Mouse (Mus musculus): ENCODE measurements around the gene Mapk1ip1l. TPM values are rescaled to one million over a fixed set of nuclear protein-coding genes. Genes with fewer than 3 reads are reported as not detected.

Gene Mapk1ip1l
- polyA plus RNA-seq, 1 experiment = 23.4 TPM

DNA sequence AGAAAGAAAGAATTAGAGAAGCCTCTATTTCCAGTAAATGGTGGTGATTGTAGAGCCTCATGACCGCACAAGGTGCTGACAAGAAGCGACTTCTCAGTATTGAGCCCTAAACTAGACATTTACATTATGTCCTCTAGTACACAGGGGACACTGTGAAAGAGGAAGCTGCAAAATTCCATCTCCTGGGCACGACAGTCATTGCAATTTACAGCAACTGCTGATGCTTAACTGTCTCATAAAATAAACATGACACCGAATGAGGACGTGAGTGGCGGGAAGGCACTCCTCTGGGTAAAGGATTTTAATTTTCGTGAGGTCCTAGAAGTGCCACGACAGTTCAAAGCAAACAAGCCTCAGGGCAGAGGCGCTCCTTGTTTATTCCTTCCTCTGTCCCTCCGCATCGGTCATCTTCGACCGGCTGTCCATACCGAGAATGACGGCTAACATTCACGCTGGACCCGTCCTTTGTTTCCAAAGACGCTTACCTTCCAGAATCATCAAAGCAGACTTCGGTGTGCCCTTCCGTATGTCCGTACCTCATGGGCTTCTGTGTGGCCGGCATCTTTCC, 21.9 kb upstream of the Mapk1ip1l start:
- Histone ChIP-seq H3K27ac (ENCODE audit: insufficient read depth, low read length) (peak overlapping the region; percentile 33), H3K4me1 (ENCODE audit: control insufficient read depth, insufficient read depth, low read length) (no peaks in the 10 kb centered on the region; the same call in none of the 2 replicates), H3K27me3 (ENCODE audit: control insufficient read depth, insufficient read depth, low read length) (no peaks in the 10 kb centered on the region), H3K4me3 (replicated peaks; ENCODE audit: insufficient read depth, low read depth, low read length) (peak overlapping the region; percentile 83)
- no peak for DNase-seq
- 2% methylated on average over 22 of the region's 22 CpGs for WGBS
- TF ChIP-seq CTCF (IDR thresholded peaks at IDR 0.05; ENCODE audit: borderline replicate concordance, insufficient read depth, low read depth, low read length) (no peak), POLR2A (IDR thresholded peaks at IDR 0.05; ENCODE audit: borderline replicate concordance, insufficient read depth, low read length) (no peak)

DNA sequence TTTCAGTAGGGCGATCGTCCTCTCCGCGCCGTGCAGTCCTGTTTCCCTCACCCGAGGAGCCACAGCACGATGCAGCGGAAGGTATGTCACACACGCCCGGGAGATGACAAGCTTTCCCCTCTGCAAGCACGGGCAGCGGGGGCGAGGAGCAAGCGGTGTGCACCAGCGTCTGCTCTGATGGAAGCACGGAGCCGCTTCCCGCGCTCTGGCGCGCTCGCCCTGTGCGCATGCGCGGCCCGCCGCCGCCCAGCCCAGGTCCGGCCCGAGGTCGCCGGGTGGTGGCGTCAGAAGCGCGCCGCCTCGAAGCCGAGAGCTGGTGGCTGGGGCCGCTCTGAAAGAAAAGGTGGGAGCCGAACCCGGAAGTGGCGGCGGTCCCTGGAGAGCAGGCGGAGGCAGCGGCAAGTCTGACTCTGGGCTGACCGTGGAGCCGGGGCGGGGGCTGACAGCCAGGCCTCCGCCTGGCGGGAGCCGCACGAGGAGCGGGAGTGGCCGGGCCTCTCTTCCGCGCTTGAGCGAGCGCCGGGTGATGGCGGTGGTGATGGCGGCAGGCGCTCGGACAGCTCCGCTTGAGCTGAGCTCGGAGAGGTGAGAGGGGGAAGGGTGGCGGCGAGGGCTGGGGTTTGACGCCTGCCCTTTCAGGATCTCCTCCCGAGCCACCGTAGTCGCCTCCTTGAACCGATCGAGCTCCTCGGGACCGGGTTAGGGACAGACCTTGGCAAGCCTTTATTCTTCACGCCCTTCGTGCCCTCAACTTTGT, 21.3 kb upstream of the Mapk1ip1l start, which contains the start of the genes Wdhd1 and Socs4:
TSS of gene Wdhd1 (minus strand) at position 221 of the 757 bp plus-strand sequence.
TSS of gene Socs4 (plus strand) at position 295 of the 757 bp plus-strand sequence.
- H3K27ac ChIP-seq (ENCODE audit: insufficient read depth, low read length) = peak within 1 kb of the TSS; percentile 77
- TF ChIP-seq POLR2A (IDR thresholded peaks at IDR 0.05; ENCODE audit: borderline replicate concordance, insufficient read depth, low read length) = peak; percentile 87
- no peak for TF ChIP-seq CTCF (IDR thresholded peaks at IDR 0.05; ENCODE audit: borderline replicate concordance, insufficient read depth, low read depth, low read length)
- DNase-seq = peak; percentile 96 to 97
- H3K4me1 ChIP-seq (ENCODE audit: control insufficient read depth, insufficient read depth, low read length) = no peaks in the 10 kb centered on the region; the same call in none of the 2 replicates
- H3K27me3 ChIP-seq (ENCODE audit: control insufficient read depth, insufficient read depth, low read length) = no peaks in the 10 kb centered on the region
- peak within 1 kb of the TSS; percentile 98 for H3K4me3 ChIP-seq (replicated peaks; ENCODE audit: insufficient read depth, low read depth, low read length)
- under 1% methylated on average over 77 of the region's 77 CpGs for WGBS

DNA sequence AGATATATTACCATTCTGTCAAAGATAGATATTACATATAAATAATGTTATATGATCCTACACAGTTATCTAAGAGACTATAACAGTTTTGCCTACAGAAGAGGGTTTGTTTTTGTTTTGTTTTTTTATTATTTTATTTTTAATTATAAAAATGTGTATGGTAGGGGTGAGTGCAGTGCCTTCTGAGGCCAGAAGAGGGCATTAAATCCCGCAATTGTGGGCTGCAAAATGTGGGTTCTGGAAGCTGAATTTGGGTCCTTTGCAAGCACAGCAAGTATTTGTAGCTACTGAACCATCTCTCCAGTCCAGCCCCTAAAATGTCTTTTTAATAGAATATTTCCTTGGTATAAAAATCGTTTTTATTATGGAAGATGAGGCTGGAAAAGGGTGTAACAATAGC, 19.0 kb upstream of the Mapk1ip1l start:
- DNase-seq = no peak
- no peak overlapping the region for H3K27ac ChIP-seq (ENCODE audit: insufficient read depth, low read length)
- no peak for TF ChIP-seq POLR2A (IDR thresholded peaks at IDR 0.05; ENCODE audit: borderline replicate concordance, insufficient read depth, low read length)
- peak; percentile 26; the same call in 1 of the 2 replicates for TF ChIP-seq CTCF (IDR thresholded peaks at IDR 0.05; ENCODE audit: borderline replicate concordance, insufficient read depth, low read depth, low read length)
- no peaks in the 10 kb centered on the region; the same call in 1 of the 2 replicates for H3K4me1 ChIP-seq (ENCODE audit: control insufficient read depth, insufficient read depth, low read length)
- WGBS = 86% methylated on average over 2 of the region's 2 CpGs
- H3K27me3 ChIP-seq (ENCODE audit: control insufficient read depth, insufficient read depth, low read length) = no peaks in the 10 kb centered on the region
- H3K4me3 ChIP-seq (replicated peaks; ENCODE audit: insufficient read depth, low read depth, low read length) = no peak overlapping the region

DNA sequence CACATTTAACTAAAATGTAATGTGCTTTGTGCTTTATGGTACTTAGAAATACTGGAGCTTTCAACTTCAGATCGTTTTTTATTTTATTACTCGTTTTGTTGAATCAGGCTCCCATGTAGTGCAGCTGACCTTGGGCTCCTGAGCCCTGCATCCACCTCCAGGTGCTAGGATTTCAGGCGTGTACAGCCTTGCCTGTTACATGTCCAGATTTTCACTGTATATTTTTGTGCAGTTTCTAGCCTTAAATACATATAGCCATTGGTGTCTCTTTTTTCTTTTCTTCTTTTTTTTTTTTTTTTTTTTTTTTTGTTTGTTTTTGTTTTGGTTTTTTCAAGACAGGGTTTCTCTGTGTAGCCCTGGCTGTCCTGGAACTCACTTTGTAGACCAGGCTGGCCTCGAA, 16.5 kb upstream of the Mapk1ip1l start:
- Histone ChIP-seq H3K4me3 (replicated peaks; ENCODE audit: insufficient read depth, low read depth, low read length) (no peak overlapping the region), H3K27ac (ENCODE audit: insufficient read depth, low read length) (no peak overlapping the region), H3K4me1 (ENCODE audit: control insufficient read depth, insufficient read depth, low read length) (no peaks in the 10 kb centered on the region; the same call in 1 of the 2 replicates), H3K27me3 (ENCODE audit: control insufficient read depth, insufficient read depth, low read length) (no peaks in the 10 kb centered on the region)
- DNase-seq = no peak
- 94% methylated on average over 4 of the region's 4 CpGs for WGBS
- TF ChIP-seq CTCF (IDR thresholded peaks at IDR 0.05; ENCODE audit: borderline replicate concordance, insufficient read depth, low read depth, low read length) (no peak), POLR2A (IDR thresholded peaks at IDR 0.05; ENCODE audit: borderline replicate concordance, insufficient read depth, low read length) (no peak)

DNA sequence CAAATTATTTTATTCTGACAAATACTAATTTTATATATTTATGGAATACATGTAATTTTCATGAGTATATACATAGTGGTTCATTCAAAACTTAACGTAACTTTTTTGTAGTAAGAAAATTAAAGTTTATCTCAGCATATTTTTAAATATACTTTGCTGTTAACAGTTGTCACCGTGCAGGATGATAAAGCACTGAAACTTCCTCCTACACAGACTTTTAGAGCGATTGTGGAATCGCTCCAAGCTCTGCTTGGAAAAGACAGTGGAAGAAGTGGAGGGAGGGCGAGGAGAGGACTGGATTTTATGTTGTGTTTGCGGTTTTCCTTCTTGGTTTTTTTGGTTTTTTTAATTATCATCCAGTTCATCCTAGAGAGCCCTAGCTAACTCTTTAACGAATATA, 14.5 kb upstream of the Mapk1ip1l start:
- DNase-seq = no peak
- Histone ChIP-seq H3K4me3 (replicated peaks; ENCODE audit: insufficient read depth, low read depth, low read length) (no peak overlapping the region), H3K27ac (ENCODE audit: insufficient read depth, low read length) (no peak overlapping the region), H3K4me1 (ENCODE audit: control insufficient read depth, insufficient read depth, low read length) (no peaks in the 10 kb centered on the region; the same call in 1 of the 2 replicates), H3K27me3 (ENCODE audit: control insufficient read depth, insufficient read depth, low read length) (no peaks in the 10 kb centered on the region)
- TF ChIP-seq CTCF (IDR thresholded peaks at IDR 0.05; ENCODE audit: borderline replicate concordance, insufficient read depth, low read depth, low read length) (no peak), POLR2A (IDR thresholded peaks at IDR 0.05; ENCODE audit: borderline replicate concordance, insufficient read depth, low read length) (no peak)
- WGBS = 75% methylated on average over 7 of the region's 7 CpGs

DNA sequence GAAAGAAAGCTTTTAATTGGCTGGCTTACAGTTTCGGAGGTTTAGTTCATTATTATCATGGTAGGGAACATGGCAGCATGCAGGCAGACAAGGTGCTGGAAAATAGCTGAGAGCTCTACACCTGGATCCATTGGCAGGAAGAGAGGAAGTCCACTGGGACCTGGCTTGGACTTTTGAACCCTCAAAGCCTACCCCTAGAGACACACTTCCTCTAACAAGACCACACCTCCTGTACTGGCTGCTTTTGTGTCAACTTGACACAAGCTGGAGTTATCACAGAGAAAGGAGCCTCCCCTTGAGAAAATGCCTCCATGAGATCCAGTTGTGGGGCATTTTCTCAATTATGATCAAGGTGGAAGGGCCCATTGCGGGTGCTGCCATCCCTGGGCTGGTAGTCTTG, 12.8 kb upstream of the Mapk1ip1l start:
- no peak overlapping the region for H3K27ac ChIP-seq (ENCODE audit: insufficient read depth, low read length)
- H3K27me3 ChIP-seq (ENCODE audit: control insufficient read depth, insufficient read depth, low read length) = no peaks in the 10 kb centered on the region
- no peak for DNase-seq
- H3K4me3 ChIP-seq (replicated peaks; ENCODE audit: insufficient read depth, low read depth, low read length) = no peak overlapping the region
- 93% methylated on average over 2 of the region's 2 CpGs for WGBS
- TF ChIP-seq POLR2A (IDR thresholded peaks at IDR 0.05; ENCODE audit: borderline replicate concordance, insufficient read depth, low read length) (no peak), CTCF (IDR thresholded peaks at IDR 0.05; ENCODE audit: borderline replicate concordance, insufficient read depth, low read depth, low read length) (no peak)
- H3K4me1 ChIP-seq (ENCODE audit: control insufficient read depth, insufficient read depth, low read length) = no peaks in the 10 kb centered on the region

DNA sequence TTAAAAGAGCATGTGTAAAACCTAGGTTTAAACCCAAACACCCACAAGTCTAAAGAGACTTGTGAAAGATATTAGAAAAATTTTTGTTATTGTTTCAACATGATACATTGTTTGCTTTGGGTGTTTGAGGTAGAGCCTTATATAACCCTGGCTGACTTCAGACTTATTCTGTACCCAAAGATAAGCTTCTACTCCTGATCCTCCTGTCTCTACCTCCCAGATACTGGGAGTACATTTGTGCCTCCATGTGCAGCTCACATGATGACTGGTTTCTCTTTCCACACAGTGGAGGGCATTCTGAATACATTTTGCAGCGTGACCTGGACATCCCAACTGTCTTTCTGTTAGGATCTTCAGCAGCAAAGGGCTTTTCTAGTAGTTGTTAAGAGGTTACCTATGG, 11.9 kb upstream of the Mapk1ip1l start:
- no peak for DNase-seq
- 93% methylated on average over 1 of the region's 1 CpGs for WGBS
- H3K4me3 ChIP-seq (replicated peaks; ENCODE audit: insufficient read depth, low read depth, low read length) = no peak overlapping the region
- no peaks in the 10 kb centered on the region for H3K4me1 ChIP-seq (ENCODE audit: control insufficient read depth, insufficient read depth, low read length)
- H3K27me3 ChIP-seq (ENCODE audit: control insufficient read depth, insufficient read depth, low read length) = no peaks in the 10 kb centered on the region
- H3K27ac ChIP-seq (ENCODE audit: insufficient read depth, low read length) = no peak overlapping the region
- TF ChIP-seq CTCF (IDR thresholded peaks at IDR 0.05; ENCODE audit: borderline replicate concordance, insufficient read depth, low read depth, low read length) (no peak), POLR2A (IDR thresholded peaks at IDR 0.05; ENCODE audit: borderline replicate concordance, insufficient read depth, low read length) (no peak)

DNA sequence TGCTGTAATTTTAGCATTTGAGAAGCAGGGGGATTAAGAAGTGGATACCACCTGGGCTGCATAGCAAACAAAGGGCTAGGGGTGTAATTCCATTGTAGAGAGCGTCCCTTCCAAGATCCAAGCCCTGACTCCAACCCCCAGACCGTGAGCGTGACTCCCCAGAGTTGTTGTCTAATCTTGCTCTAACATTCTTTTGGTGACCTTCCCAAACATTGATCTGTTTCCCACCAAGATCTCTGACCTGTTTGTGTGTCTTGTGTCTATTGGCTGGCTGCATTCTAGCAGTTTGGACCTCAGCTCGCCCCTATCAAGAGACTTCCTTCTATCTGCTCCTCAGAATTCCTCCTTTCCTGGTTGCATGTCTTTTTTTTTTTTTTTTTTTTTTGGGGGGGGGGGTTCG, 11.0 kb upstream of the Mapk1ip1l start:
- WGBS = 89% methylated on average over 4 of the region's 5 CpGs
- TF ChIP-seq CTCF (IDR thresholded peaks at IDR 0.05; ENCODE audit: borderline replicate concordance, insufficient read depth, low read depth, low read length) (no peak), POLR2A (IDR thresholded peaks at IDR 0.05; ENCODE audit: borderline replicate concordance, insufficient read depth, low read length) (no peak)
- no peak for DNase-seq
- Histone ChIP-seq H3K27me3 (ENCODE audit: control insufficient read depth, insufficient read depth, low read length) (no peaks in the 10 kb centered on the region), H3K4me1 (ENCODE audit: control insufficient read depth, insufficient read depth, low read length) (no peaks in the 10 kb centered on the region), H3K4me3 (replicated peaks; ENCODE audit: insufficient read depth, low read depth, low read length) (no peak overlapping the region), H3K27ac (ENCODE audit: insufficient read depth, low read length) (no peak overlapping the region)
